Mouse (Mus musculus) thymus, adult 2 months (tissue): ENCODE data around the gene Mrpl34. TPM values are rescaled to one million over a fixed set of nuclear protein-coding genes. Genes with fewer than 3 reads are reported as not detected.

ENCODE experiments used
- DNase-seq: peaks from one replicate; pipeline ENCODE4 v3.0.0; 2021
- H3K27ac ChIP-seq: fragments of 200-500 bp; 2 replicates; pipeline ENCODE4 v1.5.1; 2012; ENCODE audit warnings: low read length, control low read depth; ENCODE audit not compliant: control insufficient read depth, insufficient read depth
- H3K27me3 ChIP-seq: fragments of 200-500 bp; 2 replicates; pipeline ENCODE4 v1.6.1; 2012; ENCODE audit warnings: mild to moderate bottlenecking, low read length, moderate library complexity, mixed read lengths; ENCODE audit not compliant: control insufficient read depth, insufficient read depth
- H3K36me3 ChIP-seq: fragments of 200-500 bp; 2 replicates; pipeline ENCODE4 v1.6.1; 2012; ENCODE audit warnings: mild to moderate bottlenecking, low read length, moderate library complexity; ENCODE audit not compliant: control insufficient read depth, insufficient read depth
- H3K4me1 ChIP-seq: fragments of 200-500 bp; replicated peaks from 2 replicates; pipeline ENCODE4 v1.6.1; 2012; ENCODE audit warnings: low read length; ENCODE audit not compliant: control insufficient read depth, insufficient read depth
- H3K4me3 ChIP-seq: fragments of 200-500 bp; 2 replicates; pipeline ENCODE4 v1.5.1; 2012; ENCODE audit warnings: mild to moderate bottlenecking, low read length, control low read depth, moderate library complexity; ENCODE audit not compliant: control insufficient read depth, insufficient read depth
- CTCF ChIP-seq: fragments of 200-500 bp; IDR thresholded peaks from 2 replicates; pipeline ENCODE4 v1.5.1; 2012; ENCODE audit warnings: mild to moderate bottlenecking, control low read depth, low read length, moderate library complexity, borderline replicate concordance; ENCODE audit not compliant: control insufficient read depth, poor library complexity, insufficient read depth; ENCODE audit errors: extremely low read depth
- POLR2A ChIP-seq: fragments of 200-500 bp; IDR thresholded peaks from 2 replicates; pipeline ENCODE4 v1.6.1; 2012; ENCODE audit warnings: mild to moderate bottlenecking, low read length, control low read depth, moderate library complexity; ENCODE audit not compliant: control insufficient read depth, poor library complexity, insufficient read depth; ENCODE audit errors: extremely low read depth
- WGBS: fragments of 180-500 bp; shearing (Covaris S2); methylation state at CpG from one replicate; pipeline ENCODE4 v1.1.7; 2018; 5-methylcytosine and 5-hydroxymethylcytosine counted together
- polyA plus RNA-seq: library from polyadenylated mRNA; depleted of rRNA; stranded (reverse); fragments of >200 nt; gene quantifications from 2 replicates; pipeline ENCODE4 v1.2.3, GENCODE M21; 2012

Gene Mrpl34
- polyA plus RNA-seq, 1 experiment, result 125 TPM

GRCm38 (mm10) chr8:71474344-71474743 is 9.6 kb downstream of the Mrpl34 start:
- H3K27ac ChIP-seq, result no peak overlapping the region
- no peaks in the 10 kb centered on the region for H3K27me3 ChIP-seq
- no peak overlapping the region for H3K4me3 ChIP-seq
- no peak for DNase-seq
- TF ChIP-seq CTCF (no peak), POLR2A (no peak)
- WGBS, result 98% methylated on average over 18 of the region's 18 CpGs
- H3K4me1 ChIP-seq, result peaks cover 30% of the 10 kb centered on the region
- H3K36me3 ChIP-seq, result peaks cover 19% of the 10 kb centered on the region

GRCm38 (mm10) chr8:71474785-71475701 is 10.3 kb downstream of the Mrpl34 start:
- Histone ChIP-seq H3K27me3 (no peaks in the 10 kb centered on the region), H3K36me3 (peaks cover 19% of the 10 kb centered on the region), H3K27ac (no peak overlapping the region), H3K4me3 (no peak overlapping the region), H3K4me1 (peaks cover 24% of the 10 kb centered on the region)
- DNase-seq, result no peak
- WGBS, result 96% methylated on average over 25 of the region's 25 CpGs
- TF ChIP-seq POLR2A (no peak), CTCF (no peak)

GRCm38 (mm10) chr8:71475702-71476075 is 10.9 kb downstream of the Mrpl34 start:
- no peak for DNase-seq
- WGBS, result 40% methylated on average over 4 of the region's 4 CpGs
- Histone ChIP-seq H3K27me3 (no peaks in the 10 kb centered on the region), H3K27ac (no peak overlapping the region), H3K36me3 (peaks cover 19% of the 10 kb centered on the region), H3K4me1 (peaks cover 17% of the 10 kb centered on the region), H3K4me3 (peak overlapping the region; percentile 70; the same call in 1 of the 2 replicates)
- TF ChIP-seq POLR2A (no peak), CTCF (no peak)

GRCm38 (mm10) chr8:71476099-71476940 is 11.6 kb downstream of the Mrpl34 start:
- Histone ChIP-seq H3K4me1 (peaks cover 15% of the 10 kb centered on the region), H3K27ac (no peak overlapping the region), H3K36me3 (peaks cover 19% of the 10 kb centered on the region), H3K4me3 (peak overlapping the region; percentile 70), H3K27me3 (no peaks in the 10 kb centered on the region)
- WGBS, result 1% methylated on average over 113 of the region's 121 CpGs
- DNase-seq, result peak; percentile 78
- no peak for TF ChIP-seq POLR2A
- peak; percentile 43; the same call in 1 of the 2 replicates for TF ChIP-seq CTCF

GRCm38 (mm10) chr8:71477196-71477845 is 12.6 kb downstream of the Mrpl34 start:
- Histone ChIP-seq H3K4me1 (peaks cover 15% of the 10 kb centered on the region), H3K36me3 (peaks cover 13% of the 10 kb centered on the region), H3K27ac (no peak overlapping the region), H3K27me3 (no peaks in the 10 kb centered on the region), H3K4me3 (no peak overlapping the region)
- WGBS, result 61% methylated on average over 14 of the region's 14 CpGs
- no peak for DNase-seq
- TF ChIP-seq POLR2A, result no peak
- TF ChIP-seq CTCF, result peak; percentile 58; the same call in 1 of the 2 replicates

GRCm38 (mm10) chr8:71478943-71479342 is 14.2 kb downstream of the Mrpl34 start:
- TF ChIP-seq POLR2A (no peak), CTCF (no peak)
- H3K4me1 ChIP-seq, result peaks cover 15% of the 10 kb centered on the region
- H3K36me3 ChIP-seq, result 0 out of 2 replicates have a peak, but pooled peaks cover 5% of the 10 kb centered on the region
- H3K27ac ChIP-seq, result no peak overlapping the region
- DNase-seq, result no peak
- H3K4me3 ChIP-seq, result no peak overlapping the region
- no peaks in the 10 kb centered on the region for H3K27me3 ChIP-seq
- 94% methylated on average over 11 of the region's 11 CpGs for WGBS
